Mouse (Mus musculus) neural tube, embryonic 14.5 days (tissue): ENCODE results near the gene Jmjd1c. TPM values are rescaled to one million over a fixed set of nuclear protein-coding genes. Genes with fewer than 3 reads are reported as not detected.

ENCODE experiments used
- ATAC-seq: fragments of 200-750 bp; cut with Nextera tagmentation; 2 replicates; pipeline ENCODE4 v1.8.0; 2017; ENCODE audit warnings: low read depth, mild to moderate bottlenecking, moderate TSS enrichment, moderate library complexity
- H3K27ac ChIP-seq: fragments of 300-500 bp; sonication (generic); 2 replicates; pipeline ENCODE4 v1.5.1; 2014; ENCODE audit warnings: low read depth, mild to moderate bottlenecking, control low read depth, low read length, moderate library complexity, mixed read lengths
- H3K27me3 ChIP-seq: fragments of 300-500 bp; sonication (generic); 2 replicates; pipeline ENCODE4 v1.6.1; 2014; ENCODE audit warnings: low read length; ENCODE audit not compliant: control insufficient read depth, insufficient read depth
- H3K36me3 ChIP-seq: fragments of 300-500 bp; sonication (generic); 2 replicates; pipeline ENCODE4 v1.6.1; 2014; ENCODE audit warnings: low read length, mixed read lengths; ENCODE audit not compliant: control insufficient read depth, insufficient read depth
- H3K4me1 ChIP-seq: fragments of 300-500 bp; sonication (generic); 2 replicates; pipeline ENCODE4 v1.6.1; 2014; ENCODE audit warnings: low read length; ENCODE audit not compliant: control insufficient read depth, insufficient read depth
- H3K4me2 ChIP-seq: fragments of 300-500 bp; sonication (generic); 2 replicates; pipeline ENCODE4 v1.6.1; 2014; ENCODE audit warnings: mild to moderate bottlenecking, low read depth, low read length, control low read depth
- H3K4me3 ChIP-seq: fragments of 300-500 bp; sonication (generic); 2 replicates; pipeline ENCODE4 v1.5.1; 2014; ENCODE audit warnings: low read depth, low read length, control low read depth, mixed read lengths
- H3K9ac ChIP-seq: fragments of 300-500 bp; sonication (generic); replicated peaks from 2 replicates; pipeline ENCODE4 v1.6.1; 2014; ENCODE audit warnings: low read depth, mild to moderate bottlenecking, control low read depth, low read length, mixed read lengths
- H3K9me3 ChIP-seq: fragments of 300-500 bp; sonication (generic); 2 replicates; pipeline ENCODE4 v1.6.1; 2016; ENCODE audit warnings: low read length; ENCODE audit not compliant: control insufficient read depth
- WGBS: fragments of 180-500 bp; shearing (Covaris S2); extraction: QIAGEN DNeasy Blood & Tissue Kit; methylation state at CpG from one replicate; pipeline ENCODE4 v1.1.7; 2014; 5-methylcytosine and 5-hydroxymethylcytosine counted together
- polyA plus RNA-seq: library from polyadenylated mRNA; unstranded; fragments of >200 nt; fragmentation: Nextera tagmentation; extraction: Ambion mirVana; gene quantifications from 2 replicates; pipeline ENCODE4 v1.2.1, GENCODE M21; 2014

Gene Jmjd1c
- polyA plus RNA-seq, 1 experiment from 2014 or later = 67.0 TPM

DNA sequence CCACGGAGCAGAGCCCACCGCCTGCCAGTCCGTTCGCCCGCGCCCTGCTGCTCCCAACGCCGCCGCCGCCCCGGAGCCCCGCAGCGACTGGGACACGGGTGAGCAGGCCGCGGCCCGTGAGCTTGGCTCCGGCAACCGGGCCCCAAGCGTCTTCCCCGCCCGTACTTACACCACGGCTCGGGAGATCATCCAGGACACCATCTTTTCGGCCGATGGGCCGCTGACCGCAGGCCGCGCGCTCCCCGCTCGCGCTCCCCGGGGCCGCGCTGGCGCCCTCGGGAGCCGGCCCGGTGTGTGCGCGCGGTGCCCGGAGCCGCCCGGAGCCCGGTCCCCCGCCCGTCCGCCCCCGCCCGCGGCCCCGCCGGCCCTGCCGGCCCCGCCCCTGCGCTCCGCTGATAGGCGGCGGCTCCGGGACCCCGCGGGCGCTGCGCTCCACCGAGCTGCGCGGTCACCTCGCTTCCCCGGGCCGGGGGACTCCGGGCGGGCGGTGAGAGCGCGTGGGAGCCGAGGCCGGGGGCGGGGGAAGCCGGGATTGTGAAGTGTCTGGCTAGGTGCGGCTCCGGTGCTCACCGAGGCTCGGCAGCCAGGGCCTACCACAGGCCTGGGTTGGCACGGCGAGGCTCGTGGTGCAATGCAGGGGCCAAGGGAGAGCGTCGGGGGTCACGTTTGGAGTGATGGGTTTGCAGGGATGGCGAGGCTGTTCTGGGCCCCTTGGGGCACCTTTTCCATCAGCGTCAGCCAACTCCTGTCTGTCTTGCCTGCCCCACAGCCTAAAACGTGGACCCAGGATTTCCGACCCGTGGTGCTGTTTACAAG lies 904 bp downstream of the Jmjd1c start, which contains the start of gene Reep3:
Reep3 (minus strand) TSS at position 325 of the 816 bp plus-strand sequence.
- peak within 1 kb of the TSS; percentile 99 for H3K9ac ChIP-seq
- under 1% methylated on average over 84 of the region's 97 CpGs for WGBS
- H3K4me2 ChIP-seq = peak within 1 kb of the TSS; percentile 79
- no peaks in the 10 kb centered on the region for H3K27me3 ChIP-seq
- no peaks in the 10 kb centered on the region for H3K36me3 ChIP-seq
- peak within 1 kb of the TSS; percentile 100 for H3K27ac ChIP-seq
- ATAC-seq = peak; percentile 82
- peaks cover 33% of the 10 kb centered on the region for H3K4me1 ChIP-seq
- peak within 1 kb of the TSS; percentile 87 for H3K4me3 ChIP-seq
- H3K9me3 ChIP-seq = no peaks in the 10 kb centered on the region

DNA sequence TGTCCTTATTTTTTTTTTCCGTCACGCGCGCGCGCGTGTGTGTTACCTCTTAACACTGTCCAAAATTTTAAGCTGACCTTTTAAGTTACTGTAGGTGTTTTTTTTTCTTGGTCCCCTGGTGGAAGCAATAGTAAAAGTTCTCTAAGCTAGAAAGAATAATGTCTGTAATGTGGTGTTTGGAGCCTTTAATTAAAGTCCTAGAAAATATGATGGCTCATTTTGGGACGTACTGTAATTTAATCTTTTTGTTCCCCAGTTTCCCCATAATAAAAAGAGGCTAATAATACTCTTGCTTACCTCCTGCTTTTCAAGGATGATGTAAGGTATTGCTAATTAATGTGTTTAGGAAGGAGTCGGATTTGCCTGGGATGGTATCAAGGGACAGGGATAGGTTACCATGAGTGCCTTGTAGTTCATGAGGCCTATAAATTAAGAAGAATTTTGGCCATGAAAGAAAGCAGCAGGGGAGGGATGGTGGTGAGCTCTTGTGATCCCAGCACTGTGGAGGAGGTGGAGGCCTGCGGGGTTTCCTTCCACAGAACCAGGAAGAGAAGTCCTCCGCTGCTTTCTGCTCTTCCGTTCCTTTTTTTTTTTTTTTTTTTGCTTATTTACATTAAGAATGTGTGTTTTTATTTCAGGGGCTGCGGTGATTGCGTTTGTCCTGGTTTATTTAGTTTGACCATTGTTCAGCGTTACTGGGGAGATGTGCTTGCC lies 1.7 kb downstream of the Jmjd1c start:
- no peak for ATAC-seq
- Histone ChIP-seq H3K4me1 (peaks cover 36% of the 10 kb centered on the region), H3K36me3 (no peaks in the 10 kb centered on the region), H3K4me3 (peak overlapping the region; percentile 87), H3K27ac (peak overlapping the region; percentile 100), H3K9me3 (no peaks in the 10 kb centered on the region), H3K27me3 (no peaks in the 10 kb centered on the region), H3K4me2 (peak overlapping the region; percentile 79), H3K9ac (peak overlapping the region; percentile 99)
- WGBS = 3% methylated on average over 14 of the region's 15 CpGs

DNA sequence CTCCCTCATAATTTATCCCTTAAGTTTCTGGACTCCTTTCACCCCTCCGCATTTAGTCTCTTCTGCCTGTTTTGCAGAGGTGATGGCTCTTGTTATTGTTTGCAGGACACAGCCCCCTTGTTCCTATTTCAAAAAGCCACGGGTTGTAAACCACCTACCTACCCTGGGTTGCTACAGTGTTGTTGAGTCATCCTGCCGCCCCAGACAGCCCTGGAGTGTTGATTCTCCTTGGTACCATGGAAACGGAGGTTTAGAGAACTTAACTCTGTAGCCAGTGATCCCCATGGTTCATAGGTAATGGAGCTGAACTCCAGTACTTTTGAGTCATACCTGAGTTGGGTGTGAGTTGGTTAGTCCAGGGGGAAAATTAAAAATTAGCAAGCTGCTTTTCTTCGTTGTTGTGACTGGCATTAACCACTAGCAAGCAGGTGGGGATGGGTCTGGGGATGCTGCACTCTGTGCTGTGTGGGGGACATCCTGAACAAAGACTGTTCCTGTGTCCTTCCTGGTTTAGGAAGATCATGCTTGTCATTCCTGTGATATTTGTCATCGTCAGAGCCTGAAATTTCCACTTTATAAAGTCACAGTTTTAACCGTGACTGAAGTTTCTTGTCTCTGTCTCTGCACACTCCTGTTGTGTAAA lies 2.6 kb downstream of the Jmjd1c start:
- Histone ChIP-seq H3K4me2 (peak overlapping the region; percentile 79), H3K27me3 (no peaks in the 10 kb centered on the region), H3K9me3 (no peaks in the 10 kb centered on the region), H3K27ac (peak overlapping the region; percentile 36), H3K4me3 (peak overlapping the region; percentile 87), H3K4me1 (peaks cover 41% of the 10 kb centered on the region), H3K36me3 (no peaks in the 10 kb centered on the region), H3K9ac (peak overlapping the region; percentile 99)
- no peak for ATAC-seq
- WGBS = 10% methylated on average over 7 of the region's 7 CpGs

DNA sequence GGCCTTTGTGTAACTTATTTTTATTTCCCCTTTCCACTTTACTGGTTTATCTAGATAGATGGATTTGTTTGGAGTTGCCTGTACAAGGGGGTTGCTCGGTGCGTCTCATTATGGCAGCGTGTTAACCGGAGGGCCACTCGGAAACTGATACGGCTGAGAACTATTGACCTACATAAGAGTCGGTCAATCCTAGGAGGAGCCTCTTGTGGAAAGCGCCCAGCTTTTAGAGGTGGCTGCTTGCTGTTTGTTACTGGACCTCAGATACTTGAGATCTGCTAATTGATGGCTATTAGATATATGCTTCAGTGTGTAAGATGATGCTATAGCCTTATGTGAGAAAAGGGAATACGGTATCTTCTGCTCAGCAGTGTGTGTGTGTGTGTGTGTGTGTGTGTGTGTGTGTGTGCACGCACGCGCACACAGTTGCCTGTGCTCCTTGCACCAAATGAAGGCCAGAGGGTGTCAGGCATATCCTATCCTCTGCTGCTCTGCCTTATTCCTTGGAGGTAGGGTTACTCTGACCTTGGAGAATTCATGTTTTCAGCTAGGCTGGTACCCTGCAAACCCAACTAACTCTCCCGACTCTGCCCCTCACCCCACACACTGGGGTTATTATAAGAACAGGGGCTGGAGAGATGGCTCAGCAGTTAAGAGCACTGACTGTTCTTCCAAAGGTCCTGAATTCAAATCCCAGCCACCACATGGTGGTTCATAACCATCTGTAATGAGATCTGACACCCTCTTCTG lies 3.4 kb downstream of the Jmjd1c start:
- no peak for ATAC-seq

DNA sequence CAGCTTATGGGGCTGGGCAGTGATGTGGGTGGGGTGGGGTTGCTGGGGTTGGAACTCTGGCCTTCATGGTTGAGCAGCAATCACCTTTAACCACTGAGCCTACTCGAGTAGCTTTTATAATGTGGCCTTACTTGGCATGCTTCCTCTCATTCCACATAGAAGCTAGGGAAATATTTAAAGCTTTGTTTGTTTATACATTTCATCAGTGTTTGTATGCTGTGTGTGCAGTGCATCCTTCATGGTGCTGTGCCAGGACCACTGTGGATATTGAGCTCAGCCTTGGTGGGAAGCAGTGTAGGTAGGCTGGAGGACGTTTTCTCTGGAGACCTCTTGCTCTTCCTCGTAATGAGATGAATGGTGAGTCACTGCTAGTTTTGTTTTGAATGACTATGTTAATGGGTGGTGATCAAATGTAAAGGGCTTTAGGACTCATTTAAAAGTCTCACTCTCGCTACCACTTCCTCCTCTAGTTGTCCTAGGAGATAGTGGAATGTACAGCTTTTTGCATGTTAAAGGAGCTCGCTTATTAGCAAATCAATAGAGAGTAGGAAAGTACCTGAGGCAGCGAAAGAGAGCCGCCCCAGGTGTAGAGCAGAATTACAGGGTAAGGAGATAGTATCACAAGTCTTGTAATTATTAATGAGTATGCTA lies 4.2 kb downstream of the Jmjd1c start:
- 23% methylated on average over 7 of the region's 7 CpGs for WGBS
- no peak overlapping the region for H3K9ac ChIP-seq
- no peak overlapping the region for H3K27ac ChIP-seq
- H3K4me2 ChIP-seq = peak overlapping the region; percentile 19; the same call in 1 of the 2 replicates
- H3K36me3 ChIP-seq = no peaks in the 10 kb centered on the region
- H3K4me3 ChIP-seq = no peak overlapping the region
- H3K4me1 ChIP-seq = peaks cover 57% of the 10 kb centered on the region
- ATAC-seq = no peak
- H3K9me3 ChIP-seq = no peaks in the 10 kb centered on the region
- H3K27me3 ChIP-seq = no peaks in the 10 kb centered on the region

More for the DNA sequence above, 3.4 kb downstream of the Jmjd1c start:
- Histone ChIP-seq H3K9ac (no peak overlapping the region; the same call in 1 of the 2 replicates), H3K27ac (no peak overlapping the region), H3K4me2 (peak overlapping the region; percentile 79), H3K4me3 (peak overlapping the region; percentile 87; the same call in 1 of the 2 replicates), H3K4me1 (peaks cover 49% of the 10 kb centered on the region), H3K9me3 (no peaks in the 10 kb centered on the region), H3K36me3 (no peaks in the 10 kb centered on the region), H3K27me3 (no peaks in the 10 kb centered on the region)
- WGBS = 42% methylated on average over 13 of the region's 13 CpGs

DNA sequence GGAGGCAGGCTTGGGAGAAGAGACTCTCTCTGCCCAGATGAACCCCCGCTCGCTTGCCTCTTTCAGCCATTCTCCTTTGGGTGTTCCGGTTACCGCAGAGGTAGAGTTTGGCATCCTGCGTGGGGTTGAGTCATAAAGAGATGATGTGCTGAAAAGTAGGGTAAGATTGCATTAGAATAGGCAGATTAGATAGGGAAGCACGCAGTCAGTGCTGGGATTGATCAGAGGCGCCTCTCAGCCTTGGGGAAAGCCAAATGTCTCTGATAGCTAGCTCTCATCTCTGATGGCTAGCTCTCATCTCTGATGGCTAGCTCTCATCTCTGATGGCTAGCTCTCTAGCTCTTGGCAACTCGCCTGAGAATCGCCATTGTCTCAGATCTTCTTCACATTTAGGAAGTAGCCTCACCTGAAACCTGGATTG lies 4.9 kb downstream of the Jmjd1c start:
- Histone ChIP-seq H3K36me3 (no peaks in the 10 kb centered on the region), H3K4me3 (no peak overlapping the region), H3K4me2 (no peak overlapping the region), H3K4me1 (peaks cover 64% of the 10 kb centered on the region), H3K9ac (no peak overlapping the region), H3K27ac (no peak overlapping the region), H3K27me3 (no peaks in the 10 kb centered on the region), H3K9me3 (no peaks in the 10 kb centered on the region)
- 49% methylated on average over 9 of the region's 9 CpGs for WGBS
- no peak for ATAC-seq

DNA sequence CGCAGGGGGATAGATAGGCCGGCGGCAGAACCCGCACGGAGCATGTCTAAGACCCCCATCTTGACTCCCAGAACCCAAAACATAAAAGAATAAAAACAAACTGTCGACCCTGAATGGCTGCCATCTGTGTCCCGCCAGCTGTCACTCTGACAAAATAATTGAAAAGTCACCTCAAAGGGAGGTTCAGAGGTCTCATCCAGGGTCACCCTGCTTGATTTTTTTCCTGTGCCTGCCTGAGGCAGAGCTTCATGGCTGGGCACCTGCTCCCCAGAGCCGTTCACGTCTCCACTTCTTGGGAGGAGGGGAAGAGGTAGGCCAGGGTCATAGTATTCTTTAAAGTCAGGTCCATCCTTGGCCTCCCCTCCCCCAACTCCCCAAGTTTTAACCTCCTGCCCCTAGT lies 8.6 kb downstream of the Jmjd1c start:
- Histone ChIP-seq H3K27me3 (no peaks in the 10 kb centered on the region), H3K9ac (no peak overlapping the region), H3K36me3 (no peaks in the 10 kb centered on the region), H3K9me3 (no peaks in the 10 kb centered on the region), H3K4me3 (no peak overlapping the region), H3K4me1 (peaks cover 74% of the 10 kb centered on the region), H3K4me2 (no peak overlapping the region), H3K27ac (no peak overlapping the region)
- ATAC-seq = no peak
- WGBS = 13% methylated on average over 9 of the region's 9 CpGs
